Mouse (Mus musculus): Measurements from ENCODE around the gene Opn3. TPM values are rescaled to one million over a fixed set of nuclear protein-coding genes. Genes with fewer than 3 reads are reported as not detected.

Opn3 gene
- polyA plus RNA-seq, 1 experiment from 2014 or later: 9.5 TPM

GRCm38 (mm10) chr1:175619814-175620431 lies 72.7 kb downstream of the Opn3 start, which contains the start of gene Kmo:
TSS of gene Kmo (plus strand) at chr1:175620381.
- WGBS: 93% methylated on average over 13 of the region's 13 CpGs
- Histone ChIP-seq H3K27me3 (replicated peaks; ENCODE audit: low read depth, poor library complexity, severe bottlenecking) (no peaks in the 10 kb centered on the region), H3K9me3 (no peaks in the 10 kb centered on the region), H3K36me3 (replicated peaks) (peaks cover 54% of the 10 kb centered on the region), H3K4me1 (peaks cover 14% of the 10 kb centered on the region), H3K27ac (replicated peaks) (no peak within 1 kb of the TSS), H3K4me3 (no peak within 1 kb of the TSS)
- no peak for DNase-seq (ENCODE audit: low spot score)

- WGBS: 95% methylated on average over 9 of the region's 9 CpGs
- H3K9me3 ChIP-seq: no peaks in the 10 kb centered on the region
- H3K4me1 ChIP-seq: no peaks in the 10 kb centered on the region
Measured at GRCm38 (mm10) chr1:175614992-175615391, 77.6 kb downstream of the Opn3 start.

More at GRCm38 (mm10) chr1:175614992-175615391, 77.6 kb downstream of the Opn3 start:
- H3K36me3 ChIP-seq (replicated peaks): peaks cover 96% of the 10 kb centered on the region
- H3K4me3 ChIP-seq: no peak overlapping the region
- H3K27ac ChIP-seq (replicated peaks): no peak overlapping the region
- DNase-seq (ENCODE audit: low spot score): no peak
- no peaks in the 10 kb centered on the region for H3K27me3 ChIP-seq (replicated peaks; ENCODE audit: low read depth, poor library complexity, severe bottlenecking)

Other genes starting within 250 kb of the Opn3 start
- 0.73 and 0.96 TPM in 2 replicates for gene Rgs7, start 200.3 kb downstream of the Opn3 start, polyA plus RNA-seq (2016; fragmentation: Nextera tagmentation; extraction: Ambion mirVana)
- 0.04 TPM in 1 of 2 replicates, not detected in the other for gene Kmo, start 72.4 kb downstream of the Opn3 start, polyA plus RNA-seq (2016; fragmentation: Nextera tagmentation; extraction: Ambion mirVana)
- gene Fh1, start 67.1 kb downstream of the Opn3 start, polyA plus RNA-seq (2016; fragmentation: Nextera tagmentation; extraction: Ambion mirVana): 122 and 124 TPM in 2 replicates
- gene Chml, start 125 bp upstream of the Opn3 start, polyA plus RNA-seq (2016; fragmentation: Nextera tagmentation; extraction: Ambion mirVana): 5.0 and 5.2 TPM in 2 replicates
- not detected in 2 replicates for gene Wdr64, start 5.8 kb upstream of the Opn3 start, polyA plus RNA-seq (2016; fragmentation: Nextera tagmentation; extraction: Ambion mirVana)
- 155 and 158 TPM in 2 replicates for gene Exo1, start 187.8 kb upstream of the Opn3 start, polyA plus RNA-seq (2016; fragmentation: Nextera tagmentation; extraction: Ambion mirVana)
- gene Gm38100, start 227.6 kb upstream of the Opn3 start, polyA plus RNA-seq (2016; fragmentation: Nextera tagmentation; extraction: Ambion mirVana): 0.33 TPM in 1 of 2 replicates, not detected in the other